Mouse (Mus musculus) lung, adult 2 months (tissue): ENCODE results near the gene Shisa6. TPM values are rescaled to one million over a fixed set of nuclear protein-coding genes. Genes with fewer than 3 reads are reported as not detected.

Source experiments
- DNase-seq: peaks from one replicate; pipeline ENCODE4 v3.0.0; 2022
- H3K4me1 ChIP-seq: fragments of 200-500 bp; 2 replicates; pipeline ENCODE4 v1.6.1; 2011; ENCODE audit warnings: low read length; ENCODE audit not compliant: control insufficient read depth, insufficient read depth
- H3K4me3 ChIP-seq: fragments of 200-500 bp; replicated peaks from 2 replicates; pipeline ENCODE3; 2011; ENCODE audit warnings: low read depth, mild to moderate bottlenecking, control low read depth, low read length; ENCODE audit errors: extremely low read depth
- CTCF ChIP-seq: fragments of 200-500 bp; IDR thresholded peaks from 2 replicates; pipeline ENCODE4 v1.5.1; 2011; ENCODE audit warnings: mild to moderate bottlenecking, low read length, control low read depth; ENCODE audit not compliant: insufficient read depth
- POLR2A ChIP-seq: fragments of 200-500 bp; IDR thresholded peaks from 2 replicates; pipeline ENCODE4 v1.6.1; 2011; ENCODE audit warnings: low read depth, mild to moderate bottlenecking, control low read depth, low read length, borderline replicate concordance; ENCODE audit errors: extremely low read depth
- WGBS: fragments of 180-500 bp; shearing (Covaris S2); methylation state at CpG from one replicate; pipeline ENCODE4 v1.1.7; 2018; 5-methylcytosine and 5-hydroxymethylcytosine counted together
- polyA plus RNA-seq: library from polyadenylated mRNA; depleted of rRNA; stranded (reverse); fragments of >200 nt; gene quantifications from 2 replicates; pipeline ENCODE4 v1.2.3, GENCODE M21; 2012

Shisa6 gene
- polyA plus RNA-seq, 1 experiment = 0.17 TPM

GRCm38 (mm10) chr11:66528146-66528545 lies 2.4 kb upstream of the Shisa6 start:
- no peak for TF ChIP-seq CTCF
- no peak for TF ChIP-seq POLR2A
- Histone ChIP-seq H3K4me1 (no peaks in the 10 kb centered on the region), H3K4me3 (no peak overlapping the region)
- DNase-seq = no peak

- WGBS = 1% methylated on average over 5 of the region's 5 CpGs
- Histone ChIP-seq H3K4me3 (no peak overlapping the region), H3K4me1 (no peaks in the 10 kb centered on the region)
- no peak for DNase-seq
- no peak for TF ChIP-seq CTCF
These were observed 1.6 kb upstream of the Shisa6 start for GRCm38 (mm10) chr11:66527343-66527742.

DNA sequence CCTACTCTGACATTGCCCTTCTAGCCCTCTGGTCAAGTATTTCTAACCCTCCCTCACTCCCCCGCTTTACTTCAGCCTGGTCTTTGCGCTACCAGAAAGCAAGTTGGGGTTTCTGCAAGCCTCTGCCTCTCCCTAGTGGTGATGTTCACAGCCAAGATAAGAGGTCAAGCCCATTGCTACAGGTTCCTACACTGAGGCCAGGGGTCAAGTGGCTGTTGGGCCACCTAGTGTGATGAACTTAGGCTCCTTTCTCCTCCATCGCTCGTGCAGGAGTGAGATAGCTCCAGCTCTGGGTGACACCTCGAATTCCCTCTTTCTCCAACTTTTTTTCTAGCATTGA lies 1.2 kb upstream of the Shisa6 start:
- WGBS = 5% methylated on average over 5 of the region's 5 CpGs
- DNase-seq = no peak
- TF ChIP-seq CTCF = 0 out of 2 replicates have a peak, but pooled peaks have one; percentile 6
- no peak for TF ChIP-seq POLR2A
- H3K4me1 ChIP-seq = no peaks in the 10 kb centered on the region
- H3K4me3 ChIP-seq = no peak overlapping the region

GRCm38 (mm10) chr11:66526046-66526980 lies 549 bp upstream of the Shisa6 start:
- TF ChIP-seq POLR2A (no peak), CTCF (no peak)
- 3% methylated on average over 124 of the region's 126 CpGs for WGBS
- H3K4me1 ChIP-seq = no peaks in the 10 kb centered on the region
- peak overlapping the region; percentile 17 for H3K4me3 ChIP-seq
- peak; percentile 5 for DNase-seq

GRCm38 (mm10) chr11:66524251-66524650 lies 1.5 kb downstream of the Shisa6 start:
- 36% methylated on average over 4 of the region's 4 CpGs for WGBS
- no peak overlapping the region for H3K4me3 ChIP-seq
- H3K4me1 ChIP-seq = no peaks in the 10 kb centered on the region
- no peak for DNase-seq
- TF ChIP-seq POLR2A (no peak), CTCF (no peak)

DNA sequence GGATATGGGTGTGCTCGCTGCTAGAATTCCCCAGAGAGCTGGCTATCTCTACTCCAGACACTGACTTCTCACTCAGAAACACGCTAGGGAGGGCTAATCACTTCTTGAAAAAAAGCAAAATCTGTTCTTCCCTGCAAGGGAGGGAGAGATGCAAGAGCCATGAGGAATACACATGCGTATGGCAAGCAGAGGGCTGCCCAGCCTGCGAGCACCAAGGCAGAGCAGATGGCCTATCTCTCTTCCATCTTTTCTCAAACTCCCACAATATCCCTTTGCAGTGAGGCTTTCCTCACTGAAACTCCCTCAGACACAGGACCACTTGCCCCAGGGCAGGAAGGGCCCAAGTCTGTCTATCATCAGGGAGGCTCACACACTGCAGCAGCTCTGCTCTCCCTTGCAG lies 3.4 kb downstream of the Shisa6 start:
- Histone ChIP-seq H3K4me3 (no peak overlapping the region), H3K4me1 (no peaks in the 10 kb centered on the region)
- WGBS = 66% methylated on average over 4 of the region's 4 CpGs
- no peak for DNase-seq
- TF ChIP-seq CTCF (no peak), POLR2A (no peak)

GRCm38 (mm10) chr11:66519386-66519785 lies 6.4 kb downstream of the Shisa6 start:
- TF ChIP-seq CTCF (no peak), POLR2A (no peak)
- WGBS = 62% methylated on average over 6 of the region's 6 CpGs
- Histone ChIP-seq H3K4me1 (no peaks in the 10 kb centered on the region), H3K4me3 (no peak overlapping the region)
- no peak for DNase-seq

DNA sequence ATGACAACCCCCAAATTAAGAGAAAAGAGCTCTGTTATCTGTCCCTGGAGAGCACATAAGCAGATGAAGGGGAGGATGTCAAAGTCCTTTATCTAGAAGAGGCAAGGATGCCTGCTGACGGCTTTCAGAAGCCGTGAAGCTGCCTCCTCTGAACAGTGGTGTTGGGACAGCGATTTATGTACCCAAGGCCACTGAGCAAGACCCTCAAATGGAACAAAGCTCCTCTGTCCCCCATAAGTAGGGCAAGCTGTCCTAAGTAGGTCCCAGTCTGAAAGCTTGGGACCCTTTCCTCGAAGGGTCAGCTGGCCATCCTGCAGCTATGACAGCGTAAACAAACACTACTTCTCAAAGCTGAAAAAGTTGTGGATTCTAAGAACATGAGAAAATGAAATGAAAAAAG lies 11.4 kb downstream of the Shisa6 start:
- TF ChIP-seq POLR2A (no peak), CTCF (no peak)
- no peak for DNase-seq
- WGBS = 42% methylated on average over 5 of the region's 5 CpGs
- H3K4me1 ChIP-seq = no peaks in the 10 kb centered on the region
- no peak overlapping the region for H3K4me3 ChIP-seq

GRCm38 (mm10) chr11:66500951-66501350 lies 24.8 kb downstream of the Shisa6 start:
- WGBS = 59% methylated on average over 2 of the region's 2 CpGs
- TF ChIP-seq POLR2A = no peak
- TF ChIP-seq CTCF = no peak
- H3K4me3 ChIP-seq = no peak overlapping the region
- no peak for DNase-seq
- H3K4me1 ChIP-seq = no peaks in the 10 kb centered on the region

- 44% methylated on average over 9 of the region's 9 CpGs for WGBS
- Histone ChIP-seq H3K4me3 (no peak overlapping the region), H3K4me1 (no peaks in the 10 kb centered on the region)
- TF ChIP-seq CTCF (no peak), POLR2A (no peak)
- DNase-seq = no peak
These were observed 26.8 kb downstream of the Shisa6 start for GRCm38 (mm10) chr11:66498857-66499445.
